Mouse (Mus musculus) midbrain, embryonic 11.5 days (tissue): ENCODE data around the gene Nup188. TPM values are rescaled to one million over a fixed set of nuclear protein-coding genes. Genes with fewer than 3 reads are reported as not detected.

Experiments
- ATAC-seq: fragments of 200-750 bp; cut with Nextera tagmentation; 2 replicates; pipeline ENCODE4 v1.8.0; 2017; ENCODE audit warnings: moderate TSS enrichment, moderate library complexity; ENCODE audit not compliant: low FRiP score
- DNase-seq: peaks from one replicate; pipeline ENCODE4 v3.0.0; 2015; ENCODE audit warnings: low spot score; ENCODE audit errors: missing footprints
- H3K27ac ChIP-seq: fragments of 300-500 bp; sonication (generic); 2 replicates; pipeline ENCODE4 v1.5.1; 2014; ENCODE audit warnings: low read depth, low read length
- H3K27me3 ChIP-seq: fragments of 300-500 bp; sonication (generic); 2 replicates; pipeline ENCODE4 v1.6.1; 2014; ENCODE audit warnings: mild to moderate bottlenecking, low read length, moderate library complexity, mixed read lengths; ENCODE audit not compliant: control insufficient read depth, insufficient read depth
- H3K36me3 ChIP-seq: fragments of 300-500 bp; sonication (generic); 2 replicates; pipeline ENCODE4 v1.6.1; 2014; ENCODE audit warnings: mild to moderate bottlenecking, low read length, moderate library complexity, mixed read lengths; ENCODE audit not compliant: control insufficient read depth, insufficient read depth
- H3K4me1 ChIP-seq: fragments of 300-500 bp; sonication (generic); 2 replicates; pipeline ENCODE4 v1.6.1; 2014; ENCODE audit warnings: low read length; ENCODE audit not compliant: control insufficient read depth, insufficient read depth
- H3K4me2 ChIP-seq: fragments of 300-500 bp; sonication (generic); 2 replicates; pipeline ENCODE4 v1.6.1; 2014; ENCODE audit warnings: mild to moderate bottlenecking, moderate library complexity
- H3K4me3 ChIP-seq: fragments of 300-500 bp; sonication (generic); 2 replicates; pipeline ENCODE4 v1.5.1; 2014; ENCODE audit warnings: low read depth, low read length
- H3K9ac ChIP-seq: fragments of 300-500 bp; sonication (generic); 2 replicates; pipeline ENCODE4 v1.6.1; 2014; ENCODE audit warnings: low read length
- H3K9me3 ChIP-seq: fragments of 300-500 bp; sonication (generic); 2 replicates; pipeline ENCODE4 v1.6.1; 2016; ENCODE audit warnings: low read length; ENCODE audit not compliant: control insufficient read depth
- WGBS: fragments of 180-500 bp; shearing (Covaris S2); extraction: QIAGEN DNeasy Blood & Tissue Kit; methylation state at CpG from one replicate; pipeline ENCODE4 v1.1.7; 2014; 5-methylcytosine and 5-hydroxymethylcytosine counted together
- polyA plus RNA-seq: library from polyadenylated mRNA; unstranded; fragments of >200 nt; fragmentation: Nextera tagmentation; extraction: Ambion mirVana; gene quantifications from 2 replicates; pipeline ENCODE4 v1.2.1, GENCODE M21; 2014

Gene Nup188
- polyA plus RNA-seq, 1 experiment from 2014 or later, result 53.7 TPM

DNA sequence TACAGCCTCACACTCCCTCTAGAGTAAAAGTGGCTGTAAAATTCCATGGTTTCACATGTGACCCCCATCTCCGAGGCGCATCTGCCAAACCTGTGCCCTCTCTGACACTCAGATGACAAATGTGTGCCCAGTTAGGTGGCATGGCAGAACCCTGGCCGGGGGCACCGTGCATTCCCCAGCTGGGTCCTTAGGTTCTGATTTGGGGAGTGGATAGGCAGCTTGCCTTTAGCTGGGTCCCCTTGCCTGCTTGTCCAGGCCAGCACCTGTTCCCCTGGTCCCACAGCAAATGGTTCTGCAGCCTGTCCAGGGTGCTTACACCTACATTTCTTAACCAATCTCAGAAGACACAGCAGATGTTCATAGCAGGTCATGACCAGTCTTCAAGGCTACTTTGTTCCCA is 42.8 kb upstream of the Nup188 start:
- 92% methylated on average over 4 of the region's 4 CpGs for whole genome bisulfite sequencing
- no peaks in the 10 kb centered on the region for H3K9me3 ChIP-seq
- ATAC-seq (no peak), DNase-seq (no peak)
- no peak overlapping the region for H3K27ac ChIP-seq
- no peak overlapping the region for H3K4me3 ChIP-seq
- no peaks in the 10 kb centered on the region for H3K27me3 ChIP-seq
- H3K9ac ChIP-seq, result no peak overlapping the region
- H3K36me3 ChIP-seq, result peaks cover 15% of the 10 kb centered on the region
- peaks cover 9% of the 10 kb centered on the region for H3K4me1 ChIP-seq
- no peak overlapping the region for H3K4me2 ChIP-seq

DNA sequence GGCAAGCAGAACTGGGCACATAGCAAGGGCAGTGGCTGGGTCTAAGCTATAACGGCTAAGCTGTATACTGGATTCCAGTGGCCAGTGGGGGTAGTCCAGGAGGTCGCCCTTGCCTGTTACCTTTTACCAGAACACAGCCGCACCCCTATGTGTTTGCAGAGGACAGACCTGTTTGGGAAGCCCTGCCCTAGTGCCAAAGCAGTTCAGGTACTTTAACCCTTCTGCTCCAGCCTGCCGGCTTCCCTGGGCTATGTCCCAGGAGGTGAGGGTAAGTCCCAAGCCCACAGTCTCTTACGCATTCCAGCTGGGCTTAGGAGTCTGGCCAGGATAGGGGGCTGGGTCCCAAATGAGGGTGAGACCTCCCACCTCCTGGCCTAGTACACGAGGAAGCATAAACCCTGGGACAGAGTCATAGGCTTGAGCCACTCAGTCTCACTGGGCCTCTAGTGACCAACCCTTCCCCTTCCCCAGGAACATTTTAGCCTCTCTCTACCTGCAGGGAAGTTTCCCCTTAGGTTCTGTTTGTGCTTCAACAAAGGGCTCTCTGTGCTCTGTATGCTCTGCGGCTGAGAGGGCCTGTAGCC is 41.5 kb upstream of the Nup188 start:
- Histone ChIP-seq H3K9ac (no peak overlapping the region), H3K27me3 (no peaks in the 10 kb centered on the region), H3K4me1 (no peaks in the 10 kb centered on the region), H3K36me3 (peaks cover 15% of the 10 kb centered on the region), H3K4me3 (no peak overlapping the region), H3K4me2 (no peak overlapping the region), H3K27ac (no peak overlapping the region), H3K9me3 (no peaks in the 10 kb centered on the region)
- no peak for DNase-seq
- no peak for ATAC-seq
- 80% methylated on average over 7 of the region's 7 CpGs for WGBS

DNA sequence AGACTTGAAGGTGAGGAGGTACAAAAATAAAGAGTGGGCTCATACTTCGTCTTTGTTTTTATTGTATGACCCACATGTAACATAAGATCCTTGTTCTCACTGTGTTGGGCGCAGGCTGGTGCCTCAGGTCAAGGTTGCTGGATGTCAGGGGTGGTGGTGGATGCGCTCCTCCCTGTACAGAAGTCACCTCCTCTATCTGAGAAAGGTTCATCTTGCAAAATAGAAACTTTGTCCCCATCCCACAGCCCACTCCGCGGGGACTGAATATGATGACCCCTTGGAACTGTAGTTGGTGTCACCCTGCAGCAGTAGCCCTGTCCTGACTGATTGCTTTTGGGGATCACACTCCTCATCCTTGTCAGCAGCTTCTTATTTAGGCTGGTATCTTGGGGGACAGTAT is 39.2 kb upstream of the Nup188 start:
- no peak overlapping the region for H3K9ac ChIP-seq
- ATAC-seq (no peak), DNase-seq (no peak)
- peaks cover 6% of the 10 kb centered on the region for H3K36me3 ChIP-seq
- no peak overlapping the region for H3K27ac ChIP-seq
- no peak overlapping the region for H3K4me3 ChIP-seq
- H3K9me3 ChIP-seq, result no peaks in the 10 kb centered on the region
- H3K4me1 ChIP-seq, result no peaks in the 10 kb centered on the region
- no peak overlapping the region for H3K4me2 ChIP-seq
- WGBS, result 88% methylated on average over 5 of the region's 5 CpGs
- no peaks in the 10 kb centered on the region for H3K27me3 ChIP-seq

DNA sequence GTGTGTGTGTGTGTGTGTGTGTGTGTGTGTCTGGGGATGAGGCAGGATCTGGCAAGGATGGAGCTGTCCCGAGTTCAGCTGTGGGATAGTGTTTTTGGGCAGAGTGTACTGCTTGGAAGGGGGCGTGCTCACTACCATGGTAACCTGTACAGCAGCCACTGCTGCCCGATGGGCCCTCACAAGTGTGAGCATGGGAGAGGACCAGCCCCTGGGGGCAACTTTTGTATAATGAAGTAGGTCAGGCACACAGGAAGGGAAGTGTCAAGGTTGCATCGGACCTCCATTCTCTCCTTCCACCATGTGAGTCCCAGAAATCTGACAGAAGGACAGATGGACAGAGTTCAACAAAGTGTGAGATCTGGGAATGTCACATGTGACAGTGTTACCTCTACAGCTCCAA is 38.5 kb upstream of the Nup188 start:
- H3K4me2 ChIP-seq, result no peak overlapping the region
- no peaks in the 10 kb centered on the region for H3K9me3 ChIP-seq
- H3K36me3 ChIP-seq, result peaks cover 6% of the 10 kb centered on the region
- ATAC-seq (no peak), DNase-seq (no peak)
- H3K4me1 ChIP-seq, result no peaks in the 10 kb centered on the region
- no peak overlapping the region for H3K9ac ChIP-seq
- H3K27me3 ChIP-seq, result no peaks in the 10 kb centered on the region
- H3K27ac ChIP-seq, result no peak overlapping the region
- H3K4me3 ChIP-seq, result no peak overlapping the region
- WGBS, result 87% methylated on average over 4 of the region's 4 CpGs

DNA sequence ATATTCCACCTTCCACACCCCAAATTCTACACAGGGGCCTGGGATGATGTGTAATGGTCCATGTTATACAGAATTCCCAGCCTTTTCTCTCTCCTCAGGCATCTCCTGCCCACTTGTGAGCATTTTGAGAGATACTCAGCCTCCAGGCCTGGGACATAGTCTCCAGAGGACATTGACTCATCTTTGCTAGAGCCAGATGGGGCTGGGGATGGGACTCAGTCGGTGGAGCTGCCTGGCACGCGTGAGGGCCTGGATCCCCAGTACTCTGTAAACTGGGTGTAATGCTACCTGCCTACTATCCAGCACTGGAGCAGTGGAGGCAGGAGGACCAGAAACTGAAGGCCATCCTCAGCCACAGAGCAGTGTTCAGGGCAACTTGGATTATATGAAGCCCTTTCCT is 37.0 kb upstream of the Nup188 start:
- Histone ChIP-seq H3K4me2 (no peak overlapping the region), H3K27ac (no peak overlapping the region), H3K4me3 (no peak overlapping the region), H3K36me3 (peaks cover 4% of the 10 kb centered on the region), H3K4me1 (no peaks in the 10 kb centered on the region), H3K9me3 (no peaks in the 10 kb centered on the region), H3K9ac (no peak overlapping the region), H3K27me3 (no peaks in the 10 kb centered on the region)
- DNase-seq (no peak), ATAC-seq (no peak)
- WGBS, result 96% methylated on average over 3 of the region's 3 CpGs

DNA sequence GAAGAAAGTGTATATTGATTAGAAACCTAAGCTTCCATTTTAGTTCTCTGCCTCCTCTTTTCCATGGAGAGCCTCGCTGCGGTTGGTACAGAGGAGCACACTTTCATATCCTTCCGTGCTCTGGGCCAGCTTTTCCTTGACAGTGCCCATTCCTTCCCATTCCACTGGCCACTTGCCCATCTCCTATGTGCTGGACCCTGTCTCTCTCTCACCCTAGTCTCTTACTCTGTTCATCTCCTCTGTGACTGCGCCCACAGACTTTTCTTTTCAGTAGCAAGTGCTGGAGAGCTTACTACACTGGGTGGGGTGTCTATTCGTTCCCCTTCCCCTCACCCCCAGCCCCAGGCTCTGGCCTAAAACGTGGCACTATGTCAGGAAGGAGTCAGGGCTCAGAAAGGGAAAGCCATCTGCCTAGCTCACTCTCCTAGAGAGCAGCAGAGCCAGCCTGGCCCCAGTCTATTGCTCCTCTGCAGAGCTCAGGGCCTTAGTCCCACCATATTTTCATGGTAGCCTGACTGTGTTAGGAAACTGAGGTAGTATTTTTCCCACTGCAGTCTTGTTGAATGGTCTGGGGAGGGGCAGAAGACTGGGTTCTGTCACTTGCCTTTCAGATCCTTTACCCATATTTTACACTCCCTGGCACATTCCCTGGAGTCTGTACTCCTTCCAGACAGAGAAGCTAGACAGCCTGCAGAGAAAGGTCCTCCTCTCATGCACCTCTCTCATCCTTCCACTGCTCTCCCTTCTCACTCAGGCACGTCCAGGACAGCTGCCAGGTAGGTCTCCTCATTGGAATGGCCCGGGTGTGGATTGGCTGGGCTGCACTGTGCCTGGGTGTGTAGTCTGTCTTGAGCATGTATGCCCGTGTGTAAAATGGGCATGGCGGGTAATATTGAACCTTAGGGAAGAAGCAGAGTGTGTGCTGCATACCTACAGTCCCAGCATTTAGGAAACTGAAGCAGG is 35.8 kb upstream of the Nup188 start:
- H3K36me3 ChIP-seq, result peaks cover 3% of the 10 kb centered on the region
- WGBS, result 93% methylated on average over 10 of the region's 10 CpGs
- H3K4me3 ChIP-seq, result no peak overlapping the region

DNA sequence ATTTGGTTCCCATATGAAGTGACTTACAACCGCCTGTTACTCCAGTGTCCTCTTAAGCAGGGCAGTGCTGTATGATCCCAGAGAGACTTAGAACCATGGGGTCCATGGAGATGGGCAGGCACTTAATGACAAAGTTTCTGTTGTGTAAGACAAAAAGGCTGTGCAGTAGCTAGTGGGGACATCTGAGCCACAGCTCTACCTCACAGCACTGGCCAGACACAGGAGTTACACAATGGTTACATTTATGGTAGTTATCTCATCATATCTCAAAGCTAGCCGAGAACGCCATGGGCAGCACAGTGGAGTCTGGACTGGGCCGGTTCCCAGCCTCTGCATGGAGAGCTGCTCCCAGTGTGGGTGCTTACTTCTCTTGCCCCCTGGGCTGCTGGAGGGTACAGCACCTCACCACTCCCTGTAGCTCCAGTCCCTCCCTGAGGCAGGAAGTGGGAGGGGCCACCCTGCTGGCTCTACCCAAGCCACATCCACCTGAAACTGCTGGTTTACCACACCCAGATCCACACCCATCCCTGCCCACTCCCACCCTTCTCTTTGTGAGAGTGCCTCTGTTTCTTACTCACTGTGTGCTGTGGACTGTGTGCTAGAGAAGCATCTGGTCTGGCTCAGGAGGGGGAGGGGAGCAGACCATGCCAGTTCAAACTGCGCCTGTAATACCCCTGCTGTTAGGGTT is 34.6 kb upstream of the Nup188 start:
- Histone ChIP-seq H3K27ac (no peak overlapping the region), H3K9me3 (no peaks in the 10 kb centered on the region), H3K27me3 (no peaks in the 10 kb centered on the region), H3K4me3 (no peak overlapping the region), H3K9ac (no peak overlapping the region), H3K4me1 (no peaks in the 10 kb centered on the region), H3K36me3 (peaks cover 14% of the 10 kb centered on the region), H3K4me2 (no peak overlapping the region)
- no peak for DNase-seq
- no peak for ATAC-seq
- 84% methylated on average over 5 of the region's 5 CpGs for WGBS

More for the DNA sequence above, 35.8 kb upstream of the Nup188 start:
- no peak overlapping the region for H3K9ac ChIP-seq
- no peak overlapping the region for H3K4me2 ChIP-seq
- H3K9me3 ChIP-seq, result no peaks in the 10 kb centered on the region
- H3K27me3 ChIP-seq, result no peaks in the 10 kb centered on the region
- H3K4me1 ChIP-seq, result no peaks in the 10 kb centered on the region
- DNase-seq (no peak), ATAC-seq (no peak)
- H3K27ac ChIP-seq, result no peak overlapping the region

DNA sequence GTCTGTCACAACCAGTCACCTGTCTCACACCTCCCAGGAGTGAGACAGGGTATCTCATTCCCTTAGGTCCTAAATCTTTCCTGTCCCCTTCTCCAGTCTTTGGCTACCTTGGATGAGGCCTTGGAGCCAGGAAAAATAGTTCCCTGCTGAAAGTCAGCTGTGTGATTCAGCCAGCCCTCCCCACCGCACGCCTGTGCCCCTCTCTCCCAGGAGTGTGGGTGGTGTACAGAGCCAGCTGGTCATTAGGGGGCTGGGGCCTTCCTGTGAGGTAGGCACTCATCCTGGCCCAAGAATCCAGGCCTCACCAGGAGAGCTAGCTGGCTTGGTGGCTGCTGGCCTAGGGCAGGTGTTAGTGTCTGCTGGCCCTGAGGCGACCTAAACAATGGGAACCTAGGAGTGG is 33.7 kb upstream of the Nup188 start:
- Histone ChIP-seq H3K4me3 (no peak overlapping the region), H3K27me3 (no peaks in the 10 kb centered on the region), H3K4me1 (no peaks in the 10 kb centered on the region), H3K4me2 (no peak overlapping the region), H3K9ac (no peak overlapping the region), H3K9me3 (no peaks in the 10 kb centered on the region), H3K36me3 (peaks cover 22% of the 10 kb centered on the region), H3K27ac (no peak overlapping the region)
- ATAC-seq (no peak), DNase-seq (no peak)
- WGBS, result 83% methylated on average over 3 of the region's 3 CpGs

DNA sequence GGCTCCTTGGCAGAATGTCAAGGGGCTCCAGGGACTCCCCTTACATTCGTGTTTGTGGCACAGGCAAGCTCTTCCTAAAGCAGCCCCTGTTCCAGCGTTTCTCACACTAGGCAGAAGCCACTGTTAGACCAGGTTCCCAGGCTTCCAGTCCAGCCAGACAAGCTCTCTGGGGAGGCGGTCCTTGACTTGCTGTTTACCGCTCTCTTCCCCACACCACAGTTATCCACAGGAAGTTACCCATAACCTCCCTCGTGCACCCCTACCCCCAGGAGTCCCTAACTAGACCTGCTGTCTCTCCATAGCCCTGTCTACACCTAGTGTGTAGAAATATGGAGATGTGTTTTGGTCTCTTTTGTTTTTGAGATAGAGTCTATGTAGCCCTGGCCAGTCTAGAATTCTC is 32.4 kb upstream of the Nup188 start:
- Histone ChIP-seq H3K4me2 (no peak overlapping the region), H3K4me3 (no peak overlapping the region), H3K9me3 (no peaks in the 10 kb centered on the region), H3K36me3 (peaks cover 26% of the 10 kb centered on the region), H3K4me1 (no peaks in the 10 kb centered on the region), H3K27ac (no peak overlapping the region), H3K27me3 (no peaks in the 10 kb centered on the region), H3K9ac (no peak overlapping the region)
- 88% methylated on average over 5 of the region's 5 CpGs for WGBS
- no peak for ATAC-seq
- DNase-seq, result no peak
